In the genomic region with DNA sequence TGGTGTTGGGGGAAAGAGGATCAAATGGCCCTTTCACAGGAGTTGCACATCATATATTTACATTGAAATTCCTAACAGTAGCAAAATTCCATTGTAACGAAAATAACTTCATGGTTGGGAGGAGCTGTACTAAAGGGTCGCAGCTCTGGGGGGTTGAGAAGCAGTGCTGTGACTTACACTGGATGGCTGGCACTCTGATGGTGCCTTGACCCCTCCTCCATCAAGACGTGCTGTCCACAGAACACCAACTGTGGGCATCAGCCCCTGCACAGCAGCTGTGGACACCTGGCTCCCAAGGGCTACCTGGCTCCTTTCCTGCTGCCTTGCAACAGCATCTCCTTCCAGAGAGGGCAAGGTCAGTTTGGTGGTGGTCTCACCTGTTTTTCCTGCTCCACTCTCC, we compare ENCODE assay signal across 15 mouse cellular contexts.
"Had no signal": no experiment of that assay in that cellular context is flagged by ENCODE, and none has a peak within 500 bp of the region (broad histone marks: within the 10 kb centered on the region; RNA-seq: fewer than 3 reads in every experiment).

No protein-coding gene starts in this region.

- DNase-seq: retina, postnatal 1 day; right cerebral cortex, adult 18-20 months; right cerebral cortex, postnatal 14 days; right cerebral cortex, postnatal 25 days; right cerebral cortex, postnatal 4 days; spleen, adult 18-20 months; thymus, adult 18-20 months; thymus, adult 2 months; thymus, postnatal 14 days; thymus, postnatal 25 days; thymus, postnatal 36 days; thymus, postnatal 4 days had no signal

- H3K4me3 ChIP-seq: neural tube, embryonic 15.5 days; stomach, embryonic 15.5 days had no signal

- H3K9ac ChIP-seq: neural tube, embryonic 15.5 days; stomach, embryonic 15.5 days had no signal

- H3K36me3 ChIP-seq: stomach, embryonic 15.5 days had no signal

- H3K27ac ChIP-seq: neural tube, embryonic 15.5 days; stomach, embryonic 15.5 days; stomach, postnatal 0 days had no signal

- H3K4me2 ChIP-seq: neural tube, embryonic 15.5 days; stomach, embryonic 15.5 days had no signal

- H3K27me3 ChIP-seq: neural tube, embryonic 15.5 days; stomach, embryonic 15.5 days had no signal

- H3K9me3 ChIP-seq: neural tube, embryonic 15.5 days; stomach, embryonic 15.5 days had no signal
